Mouse (Mus musculus) retina, postnatal 7 days (tissue): Measurements from ENCODE around the gene Kbtbd13.

Experiments
- DNase-seq: peaks from one replicate; pipeline ENCODE4 v3.0.0-alpha.2; 2012; ENCODE audit warnings: low read depth, low spot score

Gene Kbtbd13

GRCm38 (mm10) chr9:65393606-65394005, 2.2 kb upstream of the Kbtbd13 start:
- no peak for DNase-seq

GRCm38 (mm10) chr9:65392638-65393364, 1.3 kb upstream of the Kbtbd13 start:
- DNase-seq: peak; percentile 34

DNA sequence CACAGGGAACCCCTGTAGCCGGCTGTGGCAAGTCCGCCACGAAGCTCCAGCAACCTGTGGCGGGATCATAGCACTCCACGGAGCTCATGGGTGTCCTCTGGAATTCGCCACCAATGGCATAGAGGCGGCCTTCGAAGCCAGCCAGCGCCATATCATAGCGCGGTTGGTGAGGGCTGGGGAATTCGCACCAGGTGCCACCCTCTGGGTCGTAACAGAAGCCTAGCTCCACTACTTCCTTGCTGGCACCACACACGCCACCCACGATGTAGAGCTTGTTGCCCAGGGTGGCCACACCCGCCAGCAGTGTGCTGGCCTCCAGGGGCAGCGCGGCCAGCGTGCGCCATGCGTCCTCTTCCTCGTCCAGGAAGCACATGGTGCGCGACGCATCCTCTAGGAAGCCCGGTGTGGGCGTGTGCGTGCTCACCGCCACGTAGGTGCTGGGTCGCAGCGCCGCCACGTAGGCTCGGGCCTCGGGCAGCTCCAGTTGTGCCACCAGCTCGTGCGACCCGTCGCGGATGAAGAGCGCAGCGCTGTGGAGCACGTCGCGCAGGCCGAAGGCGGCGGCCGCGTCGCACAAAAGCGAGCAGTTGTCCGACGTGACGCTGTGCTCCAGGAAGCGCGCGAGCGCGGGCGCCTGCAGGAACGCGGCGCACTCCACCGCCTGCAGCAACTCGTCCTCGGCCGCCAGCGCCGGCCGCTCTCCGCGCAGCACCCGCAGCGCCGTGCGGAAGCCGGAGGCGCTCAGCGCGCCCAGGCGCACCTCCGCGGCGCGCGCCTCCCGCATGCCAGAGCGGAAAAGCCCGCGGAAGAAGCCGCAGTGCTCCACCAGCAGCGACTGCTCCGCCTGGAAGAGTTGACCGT, 470 bp downstream of the Kbtbd13 start:
- DNase-seq: peak; percentile 27

DNA sequence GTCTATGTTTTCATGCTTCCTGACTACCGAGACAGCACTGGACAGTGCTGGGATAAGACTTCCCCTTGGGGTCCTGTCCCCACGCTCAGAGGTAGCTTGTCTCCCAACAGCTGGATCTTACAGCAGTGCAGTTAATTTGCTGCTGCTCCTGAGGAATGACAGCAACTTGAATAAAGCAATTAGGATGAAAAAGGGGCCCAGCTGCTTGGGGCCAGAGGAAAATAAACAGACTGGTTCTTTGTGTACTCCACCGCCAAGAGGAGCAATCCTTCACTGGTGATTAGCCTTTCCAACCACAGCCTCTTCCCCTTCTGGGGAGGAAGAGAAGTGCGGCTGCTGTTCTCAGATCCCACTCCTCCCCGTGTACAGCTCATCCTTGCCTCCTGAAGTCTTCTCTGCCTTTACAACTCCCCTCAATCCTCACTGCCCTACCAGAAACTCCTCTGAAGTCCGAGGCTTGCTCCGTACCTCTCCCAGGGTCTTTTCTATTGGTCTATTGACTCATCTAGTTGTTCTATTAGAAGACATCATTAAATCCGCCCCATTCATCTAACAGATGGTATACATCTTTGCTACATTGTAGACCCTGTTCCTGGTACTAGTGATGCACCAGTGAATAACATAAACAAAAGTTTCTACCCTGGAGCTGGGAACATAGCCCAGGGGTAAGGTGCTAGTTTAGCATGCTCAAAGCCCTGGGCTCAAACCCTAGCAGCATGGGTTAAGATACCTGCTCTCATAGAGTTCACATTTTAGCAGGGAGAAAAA, 4.9 kb downstream of the Kbtbd13 start:
- no peak for DNase-seq

- DNase-seq: no peak
Measured at GRCm38 (mm10) chr9:65384276-65384675, 7.2 kb downstream of the Kbtbd13 start.

- no peak for DNase-seq
Measured at GRCm38 (mm10) chr9:65382751-65383097, 8.7 kb downstream of the Kbtbd13 start.

DNA sequence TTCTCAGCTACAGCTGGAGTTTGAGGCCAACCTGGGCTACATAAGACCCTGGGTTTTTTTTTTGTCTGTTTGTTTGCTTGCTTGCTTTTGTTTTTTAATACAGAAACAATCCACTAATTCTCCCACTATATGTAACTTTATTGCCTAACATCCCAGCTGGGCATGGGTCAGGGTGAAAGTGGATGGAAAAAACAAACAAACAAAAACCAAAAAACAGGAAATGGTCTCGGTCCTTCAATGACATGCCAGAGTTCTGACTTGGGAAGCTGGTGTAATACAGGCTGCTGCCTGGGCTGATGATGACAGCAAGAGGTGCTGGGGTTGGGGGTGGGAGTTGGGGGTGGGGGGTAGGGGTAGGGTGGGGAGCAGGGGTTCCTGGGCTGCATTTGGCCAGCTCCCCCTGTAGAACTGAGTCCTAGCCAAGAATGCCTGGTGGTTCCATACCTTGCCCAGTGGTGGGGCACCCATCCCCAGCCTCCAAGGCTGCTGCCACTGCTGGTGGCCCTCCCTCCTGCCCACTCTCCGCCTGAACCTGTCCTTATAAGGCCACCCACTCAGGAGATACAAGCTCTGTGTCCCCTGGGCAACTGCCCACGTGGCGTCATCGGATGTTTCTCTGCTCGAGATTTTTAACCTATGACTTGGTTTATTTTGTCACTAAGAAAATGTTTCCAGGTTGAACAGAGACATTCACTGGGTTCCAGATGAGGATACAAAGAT, 9.3 kb downstream of the Kbtbd13 start:
- DNase-seq: no peak

GRCm38 (mm10) chr9:65381017-65381590, 10.3 kb downstream of the Kbtbd13 start:
- DNase-seq: no peak

DNA sequence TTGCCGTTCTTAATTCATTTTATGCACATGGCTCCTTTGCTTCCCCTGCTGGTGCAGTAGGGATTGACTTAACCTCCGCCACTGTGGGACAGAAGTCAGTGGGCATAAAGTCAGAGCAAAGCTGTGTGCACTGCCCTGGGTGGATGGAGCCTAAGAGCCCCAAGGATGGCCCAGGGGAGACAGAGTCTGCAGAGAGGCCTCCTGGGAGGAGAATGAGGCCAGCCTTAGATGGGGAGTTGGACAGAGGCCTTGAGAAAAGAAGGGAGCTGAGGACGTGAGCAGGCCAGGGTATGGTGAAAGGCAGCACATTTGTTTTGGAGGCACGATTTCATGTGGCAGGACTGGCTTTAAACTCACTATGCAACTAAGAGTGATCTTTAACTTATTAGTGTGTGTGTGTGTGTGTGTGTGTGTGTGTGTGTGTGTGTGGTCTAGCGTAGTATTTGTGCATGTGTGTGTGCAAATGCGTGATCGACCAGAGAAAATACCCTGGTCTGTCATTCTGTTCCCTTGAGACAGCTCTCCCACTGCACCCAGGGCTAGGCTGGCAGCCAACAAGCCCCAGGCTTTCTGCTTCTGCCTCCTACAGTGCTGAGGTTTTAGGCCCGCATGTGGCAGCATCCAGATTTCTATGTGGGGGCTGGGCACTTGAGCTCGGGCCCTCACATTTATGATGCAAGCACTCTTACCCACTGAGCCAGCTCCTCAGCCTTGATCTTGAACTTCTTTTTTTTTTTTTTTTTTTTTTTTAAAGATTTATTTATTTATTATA, 16.1 kb downstream of the Kbtbd13 start:
- no peak for DNase-seq

- no peak for DNase-seq
Measured at GRCm38 (mm10) chr9:65374468-65375162, 16.8 kb downstream of the Kbtbd13 start.

GRCm38 (mm10) chr9:65372449-65372848, 19.0 kb downstream of the Kbtbd13 start:
- DNase-seq: no peak

GRCm38 (mm10) chr9:65371756-65372155, 19.7 kb downstream of the Kbtbd13 start:
- no peak for DNase-seq

DNA sequence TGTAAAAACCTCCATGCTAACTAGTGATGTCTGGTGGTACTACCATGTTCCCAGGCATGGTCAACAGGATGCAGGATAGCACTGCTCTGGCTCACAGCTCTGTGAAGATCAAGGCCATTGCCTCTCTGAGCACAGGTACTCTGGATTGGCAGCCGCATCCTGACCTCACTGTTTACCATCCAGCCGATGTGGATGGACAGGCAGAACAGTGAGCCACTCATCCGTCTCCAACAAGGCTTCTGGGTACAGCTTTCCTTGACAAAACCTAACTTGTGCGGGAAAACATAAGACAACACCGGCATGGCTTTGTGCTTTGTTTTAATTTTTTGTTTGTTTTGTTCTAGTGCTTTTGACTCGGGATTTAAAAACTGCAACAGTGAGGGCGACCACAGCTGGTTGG, 25.7 kb downstream of the Kbtbd13 start:
- DNase-seq: no peak

DNA sequence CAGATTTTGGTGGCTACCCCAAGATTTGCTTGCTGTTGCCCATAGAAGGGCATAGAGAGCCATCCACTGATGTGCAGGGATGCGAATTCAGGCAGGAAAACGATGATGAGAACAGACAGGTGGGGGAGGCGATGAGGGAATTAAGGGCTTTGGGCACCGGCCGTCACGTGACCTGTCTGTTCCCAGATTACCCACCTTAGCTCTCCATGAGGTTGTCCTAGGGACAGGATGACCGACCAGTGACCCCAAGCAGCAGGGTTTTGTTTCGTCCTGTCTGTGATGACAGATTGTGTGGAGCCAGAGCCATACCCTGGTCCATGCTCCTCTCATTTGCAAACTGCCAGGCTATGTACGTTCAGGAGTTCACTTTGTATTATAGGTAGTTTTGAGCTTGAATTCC, 27.8 kb downstream of the Kbtbd13 start:
- peak; percentile 76 for DNase-seq

DNA sequence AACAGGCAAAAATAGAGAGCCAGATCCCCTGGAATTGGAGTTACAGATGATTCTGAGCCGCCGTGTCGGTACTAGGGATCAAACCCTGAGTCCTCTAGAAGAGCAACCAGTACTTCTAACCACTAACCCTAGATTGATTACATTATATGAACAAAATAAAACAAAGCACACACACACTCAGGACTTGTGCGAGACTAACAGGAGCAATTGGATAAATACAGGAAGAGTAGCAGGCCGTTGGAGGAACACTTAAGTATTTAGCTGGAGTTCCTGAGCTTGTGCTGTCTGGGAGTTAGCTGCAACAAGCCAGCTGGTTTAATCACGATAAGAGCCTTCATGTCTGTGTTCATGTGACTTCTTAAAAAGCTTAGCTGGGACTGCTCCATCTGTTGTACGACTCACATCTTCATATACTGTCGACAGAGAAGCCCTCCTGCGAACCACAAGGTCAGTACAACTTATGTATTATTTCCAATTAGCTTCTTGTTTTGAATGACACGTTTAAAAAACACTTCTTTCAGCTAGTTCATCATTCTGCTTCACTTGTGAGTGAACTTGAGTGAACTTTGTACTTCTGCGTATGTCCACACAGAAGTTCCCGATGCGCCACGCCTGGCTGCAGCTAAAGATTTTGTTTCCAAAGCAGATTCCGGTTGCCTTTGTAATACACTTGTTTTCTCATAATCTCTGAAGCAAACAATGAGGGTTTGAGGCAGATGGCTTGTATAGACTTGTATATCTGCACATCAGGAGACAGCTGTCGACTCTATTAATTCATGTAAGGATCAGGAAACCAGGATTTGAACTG, 30.6 kb downstream of the Kbtbd13 start, which contains the start of gene Ubap1l:
Gene Ubap1l, plus strand, starts transcription at position 401 of the 808 bp plus-strand sequence.
- DNase-seq: peak; percentile 68

DNA sequence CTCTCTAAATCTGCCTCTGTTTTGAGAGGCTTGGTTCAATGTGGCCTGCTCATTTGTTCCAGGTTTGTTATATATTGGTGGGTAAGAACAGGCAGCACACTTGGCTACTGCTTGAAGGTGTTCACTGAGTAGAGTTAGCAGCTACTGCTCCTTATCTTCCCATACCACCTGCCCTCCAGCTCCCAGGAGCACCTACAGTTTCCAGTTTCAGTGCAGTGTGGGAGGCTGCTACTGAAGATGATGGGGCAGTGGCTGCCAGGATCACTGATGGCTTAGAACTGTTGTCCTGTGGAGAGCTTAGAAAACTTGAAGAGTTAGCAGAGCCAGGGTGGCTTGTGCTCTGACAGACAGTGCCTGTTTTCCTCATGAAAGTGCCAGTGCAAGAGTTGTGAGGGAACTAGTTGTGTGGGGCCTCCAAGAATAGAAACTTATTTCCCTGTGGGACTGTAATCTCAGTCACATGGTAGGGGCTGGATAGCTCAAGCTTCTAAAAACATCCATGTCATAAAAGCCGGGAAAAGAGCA, 32.4 kb downstream of the Kbtbd13 start:
- DNase-seq: no peak

- no peak for DNase-seq
Measured at GRCm38 (mm10) chr9:65356971-65357370, 34.5 kb downstream of the Kbtbd13 start.

GRCm38 (mm10) chr9:65356561-65356960, 34.9 kb downstream of the Kbtbd13 start:
- no peak for DNase-seq

- DNase-seq: no peak
Measured at GRCm38 (mm10) chr9:65353251-65353650, 38.2 kb downstream of the Kbtbd13 start.
